Mouse (Mus musculus): ENCODE measurements around the gene Tbc1d22a.

DNA sequence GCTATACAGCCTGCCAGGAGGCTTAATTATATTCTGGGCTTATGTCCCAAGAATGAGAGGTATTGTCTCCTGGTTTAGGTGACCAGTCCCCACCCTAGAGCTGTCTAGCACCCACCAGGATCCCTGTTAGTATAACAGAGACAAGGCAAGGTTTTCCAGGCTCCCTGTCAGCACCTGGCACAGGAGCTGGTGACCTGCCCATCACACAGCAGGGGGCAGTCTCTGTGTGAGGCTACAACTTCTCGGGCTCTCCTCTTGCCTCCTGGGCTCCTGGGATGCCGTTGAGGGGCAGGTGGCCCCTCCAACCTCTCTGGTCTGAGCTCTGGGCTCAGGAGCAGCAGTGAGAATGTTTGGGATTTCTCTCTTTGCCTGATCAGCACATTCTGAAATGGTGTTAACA lies 171.2 kb downstream of the Tbc1d22a start:
- no peak for TF ChIP-seq CTCF (IDR thresholded peaks at IDR 0.05; ENCODE audit: low read depth)
- no peak for TF ChIP-seq EP300 (optimal IDR thresholded peaks at IDR 0.05)
